Mouse (Mus musculus) kidney, adult 2 months (tissue): ENCODE measurements at regions not wholly inside any gene's neighbourhood (a gene's known extent, or its start where the extent isn't known, plus 50 kb on each side); places are given as distances from the start of the nearest gene placed in this dataset.

Experiments
- CTCF ChIP-seq: fragments of 200-500 bp; conservative IDR thresholded peaks from 2 replicates; pipeline ENCODE4 v1.5.1; 2011; ENCODE audit warnings: low read depth, mild to moderate bottlenecking, control low read depth, low read length, moderate library complexity, mixed read lengths; ENCODE audit not compliant: insufficient read depth, insufficient read length
- POLR2A ChIP-seq: fragments of 200-500 bp; IDR thresholded peaks from one replicate; pipeline ENCODE4 v1.6.1; 2011; ENCODE audit warnings: low read depth, low read length, control low read depth

DNA sequence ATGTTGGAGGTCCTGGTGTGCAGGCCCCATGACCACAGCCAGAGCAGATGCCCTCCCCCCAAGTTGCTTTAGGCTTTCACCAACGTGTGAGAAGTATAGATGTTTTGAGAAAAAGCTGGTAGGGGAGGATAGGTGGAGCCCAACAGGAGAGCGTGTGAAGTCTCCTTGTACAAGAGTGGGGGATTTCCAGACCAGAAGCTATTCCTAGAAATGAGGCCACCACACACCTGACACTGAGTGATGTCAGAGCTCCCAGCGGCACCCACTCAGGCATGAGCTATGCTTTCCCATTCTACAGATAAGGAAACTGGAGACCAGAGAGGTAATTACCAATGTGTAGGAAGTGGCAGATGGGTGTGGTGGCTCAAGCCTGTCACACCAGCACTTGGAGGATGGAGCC, 56.2 kb upstream of the Larp1 start:
- TF ChIP-seq CTCF (no peak), POLR2A (no peak)
